Mouse (Mus musculus) erythroblast, embryonic 14.5 days (primary cell): ENCODE measurements around the gene Sema3e. TPM values are rescaled to one million over a fixed set of nuclear protein-coding genes. Genes with fewer than 3 reads are reported as not detected.

Source experiments
- H3K27me3 ChIP-seq: 2 replicates; pipeline ENCODE4 v1.6.1; 2012; ENCODE audit warnings: inconsistent platforms; ENCODE audit not compliant: control insufficient read depth
- H3K36me3 ChIP-seq: 2 replicates; pipeline ENCODE4 v1.6.1; 2012; ENCODE audit warnings: mild to moderate bottlenecking, inconsistent platforms; ENCODE audit not compliant: control insufficient read depth
- H3K4me1 ChIP-seq: 2 replicates; pipeline ENCODE4 v1.6.1; 2012; ENCODE audit warnings: inconsistent platforms; ENCODE audit not compliant: control insufficient read depth
- H3K4me3 ChIP-seq: replicated peaks from 2 replicates; pipeline ENCODE3; 2012; ENCODE audit warnings: moderate library complexity, mild to moderate bottlenecking, inconsistent platforms
- H3K9me3 ChIP-seq: 2 replicates; pipeline ENCODE4 v1.6.1; 2012; ENCODE audit warnings: low read length, inconsistent platforms, mixed read lengths; ENCODE audit not compliant: control insufficient read depth
- GATA1 ChIP-seq: IDR thresholded peaks from 2 replicates; pipeline ENCODE4 v1.6.1; 2012; ENCODE audit warnings: low read length, inconsistent platforms, mixed read lengths
- TAL1 ChIP-seq: IDR thresholded peaks from 3 replicates; pipeline ENCODE4 v1.6.1; 2012; ENCODE audit warnings: low read length, inconsistent platforms, mixed read lengths
- polyA plus RNA-seq: library from polyadenylated mRNA; stranded (reverse); fragments of >175 nt; gene quantifications from 2 replicates; pipeline ENCODE4 v1.2.3, GENCODE M21; 2012

Gene Sema3e
- polyA plus RNA-seq: not detected in 2 replicates

DNA sequence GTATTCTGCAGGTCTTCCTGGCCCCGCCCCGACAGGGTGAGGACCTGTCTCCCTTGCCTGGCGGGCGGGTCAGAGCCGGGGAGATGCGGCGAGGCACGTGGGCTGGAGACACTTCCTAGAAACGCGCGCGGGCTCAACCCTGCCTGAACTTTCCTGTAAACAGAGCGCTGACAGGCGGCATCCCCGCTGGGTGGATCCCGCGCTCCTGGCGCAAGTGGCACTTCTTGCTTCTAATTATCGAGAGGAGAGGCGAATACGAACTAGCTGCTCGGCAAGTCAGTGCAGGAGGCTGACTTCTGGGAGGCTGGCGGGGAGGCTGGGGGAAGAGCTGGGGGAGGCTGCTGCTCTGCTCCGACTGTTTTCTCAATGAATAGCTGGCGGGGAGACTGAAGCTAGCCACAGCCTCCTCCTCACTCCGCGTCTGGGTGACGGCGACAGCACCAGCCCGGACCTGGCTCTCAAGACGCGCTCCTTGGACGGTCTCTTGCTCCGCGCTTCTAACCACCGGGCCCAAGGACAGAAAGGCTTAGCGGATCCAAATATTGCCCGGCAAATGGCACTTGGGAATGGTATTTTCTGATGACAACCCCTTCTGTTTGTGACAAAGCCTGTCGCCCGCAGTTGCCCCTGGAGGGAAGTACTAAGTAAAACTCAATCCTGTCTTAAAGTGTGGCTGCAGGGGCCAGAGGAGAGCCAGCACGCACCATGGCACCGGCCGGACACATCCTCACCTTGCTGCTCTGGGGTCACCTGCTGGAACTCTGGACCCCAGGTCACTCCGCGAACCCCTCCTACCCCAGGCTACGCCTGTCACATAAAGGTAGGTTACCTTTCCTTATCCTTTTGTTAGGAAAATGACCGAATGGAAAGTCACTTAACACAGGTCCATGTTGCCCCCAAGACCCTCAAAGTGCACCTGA, at the start of gene Sema3e:
Sema3e (plus strand) TSS at position 72 of the 920 bp plus-strand sequence.
- TF ChIP-seq GATA1: no peak
- TF ChIP-seq TAL1: no peak
- Histone ChIP-seq H3K4me3 (no peak within 1 kb of the TSS), H3K4me1 (no peaks in the 10 kb centered on the region), H3K9me3 (no peaks in the 10 kb centered on the region), H3K27me3 (peaks cover 13% of the 10 kb centered on the region), H3K36me3 (no peaks in the 10 kb centered on the region)

DNA sequence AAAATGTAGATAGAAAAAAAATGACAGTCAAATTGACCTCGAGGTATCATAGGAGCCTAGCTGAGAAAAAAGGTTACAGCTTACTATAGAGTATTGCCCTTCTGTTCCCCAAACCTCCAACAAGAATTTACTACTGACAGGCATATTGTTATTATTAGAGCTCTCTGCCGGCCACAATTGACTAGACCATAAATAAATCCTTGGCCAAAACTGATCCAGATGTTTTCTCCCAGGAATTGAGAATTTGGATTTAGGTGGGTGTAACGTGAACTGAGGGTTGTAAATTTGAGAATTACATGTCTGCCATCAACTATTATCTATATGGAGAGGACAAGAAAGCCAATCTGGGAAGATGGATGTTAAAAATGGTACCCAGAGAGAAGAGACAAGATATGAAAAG, 47.5 kb upstream of the Sema3e start:
- Histone ChIP-seq H3K4me3 (no peak overlapping the region), H3K36me3 (no peaks in the 10 kb centered on the region), H3K4me1 (no peaks in the 10 kb centered on the region), H3K9me3 (no peaks in the 10 kb centered on the region), H3K27me3 (no peaks in the 10 kb centered on the region)
- no peak for TF ChIP-seq GATA1
- no peak for TF ChIP-seq TAL1

DNA sequence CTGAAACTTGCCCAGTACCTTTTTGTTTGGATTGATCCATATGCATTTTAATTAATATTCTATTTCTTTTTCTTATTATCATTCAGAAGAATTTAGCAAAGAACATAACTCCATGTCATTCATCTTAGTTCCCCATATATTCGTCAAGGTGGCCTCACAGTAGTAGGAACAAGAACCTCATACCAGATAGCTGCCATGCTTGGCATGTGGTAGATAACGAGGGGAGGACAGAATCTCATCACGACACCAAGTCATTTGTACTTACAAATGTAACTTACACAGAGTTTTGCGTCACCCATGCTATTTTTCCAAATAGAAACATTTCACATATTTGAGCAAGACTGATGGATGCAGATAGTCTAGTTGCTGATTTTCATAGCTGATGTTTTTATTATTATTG, 45.9 kb upstream of the Sema3e start:
- Histone ChIP-seq H3K4me1 (no peaks in the 10 kb centered on the region), H3K36me3 (no peaks in the 10 kb centered on the region), H3K27me3 (no peaks in the 10 kb centered on the region), H3K4me3 (no peak overlapping the region), H3K9me3 (no peaks in the 10 kb centered on the region)
- TF ChIP-seq TAL1: no peak
- no peak for TF ChIP-seq GATA1

DNA sequence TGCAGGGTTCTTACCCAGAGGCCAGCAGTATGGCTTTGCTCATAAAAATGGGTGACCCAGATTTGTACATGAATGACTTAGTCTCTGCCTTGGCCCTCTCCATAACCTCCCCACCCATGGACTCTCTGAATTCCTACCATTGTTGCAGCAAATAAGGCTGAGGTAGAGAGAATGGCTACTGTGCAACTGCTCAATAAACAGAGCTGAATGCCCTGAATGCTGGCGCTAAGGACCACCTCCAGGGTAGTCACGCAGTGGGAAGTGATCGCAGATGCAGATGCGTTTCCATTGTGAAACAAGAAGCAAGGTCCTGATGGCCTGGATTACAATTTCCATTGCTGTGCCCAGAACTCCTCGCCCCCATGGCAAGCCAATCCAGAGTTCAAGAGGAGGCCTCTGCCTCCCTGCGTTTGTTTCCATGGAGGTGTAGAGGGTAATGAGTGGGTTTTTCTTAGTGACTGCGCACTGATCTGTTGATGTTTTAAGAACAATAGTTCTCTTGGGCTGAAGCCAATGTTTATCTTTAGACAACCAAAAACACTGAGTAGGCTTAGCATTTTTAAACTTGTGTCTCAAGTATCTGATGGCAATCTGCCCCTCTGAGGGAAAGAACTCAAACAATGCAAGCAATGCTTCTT, 42.5 kb upstream of the Sema3e start:
- TF ChIP-seq TAL1 (no peak), GATA1 (no peak)

DNA sequence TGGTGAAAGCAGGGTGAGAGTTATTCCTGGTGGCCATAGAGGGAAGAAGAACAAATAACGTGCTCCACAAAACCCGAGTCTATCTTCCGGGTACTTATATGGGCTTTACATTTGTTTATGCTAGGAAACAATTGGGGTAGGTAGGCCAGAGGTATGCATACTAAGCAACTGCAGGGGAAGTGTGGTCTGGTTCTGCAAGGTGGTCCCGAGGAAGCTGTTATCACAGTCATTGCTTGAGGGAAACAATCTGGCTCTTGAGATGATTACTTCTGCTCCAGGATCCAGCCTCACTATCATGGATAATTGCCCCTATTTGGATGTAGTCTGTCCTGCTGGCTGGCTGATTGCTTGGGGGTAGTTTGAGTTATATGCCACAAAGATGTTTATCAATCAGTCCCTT, 41.5 kb upstream of the Sema3e start:
- TF ChIP-seq GATA1 (no peak), TAL1 (no peak)
- no peaks in the 10 kb centered on the region for H3K36me3 ChIP-seq
- no peak overlapping the region for H3K4me3 ChIP-seq
- no peaks in the 10 kb centered on the region for H3K4me1 ChIP-seq
- no peaks in the 10 kb centered on the region for H3K9me3 ChIP-seq
- H3K27me3 ChIP-seq: no peaks in the 10 kb centered on the region

More for the DNA sequence above, 42.5 kb upstream of the Sema3e start:
- H3K27me3 ChIP-seq: no peaks in the 10 kb centered on the region
- H3K9me3 ChIP-seq: no peaks in the 10 kb centered on the region
- H3K4me1 ChIP-seq: no peaks in the 10 kb centered on the region
- H3K4me3 ChIP-seq: no peak overlapping the region
- H3K36me3 ChIP-seq: no peaks in the 10 kb centered on the region

DNA sequence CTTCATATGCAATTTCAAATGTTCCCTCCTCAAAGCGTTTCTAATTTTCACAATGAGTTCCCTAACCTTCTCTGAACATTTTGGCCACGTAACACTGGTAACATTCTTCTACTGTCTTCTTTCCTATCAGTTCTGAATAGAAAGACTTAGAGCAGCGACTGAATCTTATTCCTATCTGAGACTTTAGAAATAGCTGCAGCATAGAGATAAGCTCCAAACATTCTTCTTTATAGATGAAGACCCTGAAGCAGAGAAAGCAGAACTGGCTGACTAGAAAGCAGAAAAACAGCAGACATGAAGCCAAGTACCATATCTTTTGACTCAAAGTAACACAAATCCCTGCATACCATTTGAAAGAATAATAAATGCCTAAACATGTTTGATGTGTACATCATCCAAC, 39.4 kb upstream of the Sema3e start:
- Histone ChIP-seq H3K4me1 (no peaks in the 10 kb centered on the region), H3K27me3 (no peaks in the 10 kb centered on the region), H3K36me3 (no peaks in the 10 kb centered on the region), H3K9me3 (no peaks in the 10 kb centered on the region), H3K4me3 (no peak overlapping the region)
- TF ChIP-seq GATA1 (no peak), TAL1 (no peak)

DNA sequence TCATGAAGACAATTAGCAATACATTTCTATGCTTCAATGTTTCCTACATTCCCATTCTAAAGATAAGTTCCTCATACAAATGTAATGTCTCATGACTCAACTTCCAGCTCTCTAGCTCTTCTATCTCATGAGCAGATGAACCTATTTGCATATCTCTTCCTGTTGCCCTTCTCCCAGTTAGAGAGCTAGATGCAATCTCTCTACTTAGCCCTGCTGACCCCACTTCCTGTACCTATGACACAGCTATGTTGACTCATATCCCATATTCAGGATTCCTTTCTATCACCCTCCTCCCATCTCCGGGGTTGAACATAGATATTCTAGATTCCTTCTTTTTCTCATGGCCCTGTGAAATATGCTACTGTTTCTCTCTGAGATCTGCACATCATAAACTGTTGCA, 38.0 kb upstream of the Sema3e start:
- H3K9me3 ChIP-seq: no peaks in the 10 kb centered on the region
- no peaks in the 10 kb centered on the region for H3K4me1 ChIP-seq
- no peak for TF ChIP-seq TAL1
- TF ChIP-seq GATA1: no peak

DNA sequence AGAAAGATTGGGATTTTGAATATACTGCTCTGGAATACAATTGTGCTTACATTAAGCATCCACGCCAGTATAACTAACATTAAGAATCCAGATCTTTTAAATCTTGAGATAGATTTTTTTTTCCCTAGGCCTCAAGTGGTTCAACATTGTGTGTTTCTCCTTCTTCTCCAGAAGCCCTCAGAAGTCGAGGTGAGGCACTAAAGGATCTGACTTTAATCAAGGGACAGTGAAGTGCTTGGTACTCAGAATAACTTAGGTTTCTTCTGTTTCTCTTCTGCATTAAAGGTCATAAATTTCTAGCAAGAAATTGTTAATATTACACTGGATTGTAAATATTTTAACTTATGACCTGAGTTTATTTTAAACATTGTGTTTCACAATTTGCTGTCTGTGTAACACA, 37.1 kb upstream of the Sema3e start:
- no peaks in the 10 kb centered on the region for H3K27me3 ChIP-seq
- no peak overlapping the region for H3K4me3 ChIP-seq
- no peaks in the 10 kb centered on the region for H3K36me3 ChIP-seq
- H3K9me3 ChIP-seq: no peaks in the 10 kb centered on the region
- H3K4me1 ChIP-seq: no peaks in the 10 kb centered on the region
- TF ChIP-seq GATA1 (no peak), TAL1 (no peak)

More for the DNA sequence above, 38.0 kb upstream of the Sema3e start:
- Histone ChIP-seq H3K4me3 (no peak overlapping the region), H3K36me3 (no peaks in the 10 kb centered on the region), H3K27me3 (no peaks in the 10 kb centered on the region)

DNA sequence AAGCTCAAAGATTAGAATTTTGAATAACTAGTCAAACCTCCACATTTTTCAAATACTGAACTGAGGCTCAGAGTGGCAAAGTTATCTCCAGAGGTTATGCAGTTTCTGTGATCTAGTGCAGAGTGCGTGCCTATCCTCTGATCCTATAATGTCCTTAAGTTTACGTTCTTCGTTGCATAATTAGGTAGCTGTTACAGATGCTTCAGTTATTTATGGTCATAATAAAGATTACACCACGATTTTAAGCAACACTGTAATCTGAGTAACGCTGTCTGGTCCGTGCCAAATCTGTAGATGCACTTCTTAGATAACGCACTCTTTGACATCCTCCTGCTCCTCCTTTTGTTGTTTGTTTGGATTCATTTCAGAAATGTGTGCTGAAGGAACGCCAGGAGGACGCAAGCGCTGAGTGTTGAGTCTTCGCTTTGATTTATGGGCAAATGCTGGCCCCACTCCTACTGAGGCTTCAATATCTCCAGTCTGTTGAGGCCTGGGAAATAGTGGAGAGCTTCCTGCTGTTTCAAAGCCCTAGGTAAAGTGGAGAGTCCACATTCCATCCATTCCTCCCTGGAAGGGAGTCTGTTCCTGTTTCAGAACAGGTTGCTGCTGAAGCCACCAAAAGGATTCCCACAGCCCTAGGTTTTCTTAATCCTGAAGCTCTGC, 32.2 kb upstream of the Sema3e start:
- no peaks in the 10 kb centered on the region for H3K9me3 ChIP-seq
- H3K4me3 ChIP-seq: no peak overlapping the region
- TF ChIP-seq GATA1 (no peak), TAL1 (no peak)
- no peaks in the 10 kb centered on the region for H3K36me3 ChIP-seq
- H3K4me1 ChIP-seq: no peaks in the 10 kb centered on the region
- no peaks in the 10 kb centered on the region for H3K27me3 ChIP-seq
